In genomic region chr17:27767120-27767519, GRCm38 (mm10) we compare ENCODE assay signal across 26 mouse cellular contexts. TPM values are rescaled to one million over a fixed set of nuclear protein-coding genes. Genes with fewer than 3 reads are reported as not detected.
DNase-seq lines count a peak whose midpoint lies in the region; ATAC-seq and TF ChIP-seq lines count a peak whose summit lies in the region.
"Had no signal": no experiment of that assay in that cellular context is flagged by ENCODE, and none has a peak within 500 bp of the region (broad histone marks: within the 10 kb centered on the region; RNA-seq: fewer than 3 reads in every experiment).

No protein-coding gene starts in this region.

- no peak for TF ChIP-seq CTCF in layer of hippocampus, adult 2 months (conservative IDR thresholded peaks at IDR 0.05)
- no peak for TF ChIP-seq CTCF in cerebellum, adult 2 months (IDR thresholded peaks at IDR 0.05; ENCODE audit: borderline replicate concordance, insufficient read depth, low read depth, low read length)

- DNase-seq in layer of hippocampus, adult 2 months (ENCODE audit: low spot score in 2 of 2) = peak in 1 of 2 experiments; percentile 34
- DNase-seq in layer of hippocampus, postnatal 25 days (ENCODE audit: extremely low spot score in 1 of 2, low spot score in 1 of 2) = no peak
- DNase-seq in right cerebral cortex, postnatal 10 days (ENCODE audit: low spot score in 2 of 2) = peak; percentile 55 to 64
- no peak for DNase-seq in right cerebral cortex, postnatal 14 days
- peak; percentile 42 to 45 for DNase-seq in right cerebral cortex, postnatal 36 days (ENCODE audit: low spot score in 2 of 2)
- no peak for DNase-seq in gastrocnemius, postnatal 10 days
- DNase-seq in cerebellum, adult 2 months = no peak
- DNase-seq: B cell, adult 2 months; cerebellum, adult 9-10 months; heart, adult 11 months; kidney, adult 9 months; thymus, postnatal 4 days had no signal

- H3K4me1 ChIP-seq in cerebellum, adult 2 months (ENCODE audit: control insufficient read depth, insufficient read depth, low read length) = peaks cover 13% of the 10 kb centered on the region; the same call in 1 of the 2 replicates
- H3K4me1 ChIP-seq: embryonic facial prominence, embryonic 12.5 days; forebrain, embryonic 13.5 days; hindbrain, embryonic 15.5 days had no signal

- peak overlapping the region; percentile 60 for H3K27ac ChIP-seq in layer of hippocampus, adult 2 months
- H3K27ac ChIP-seq in cerebellum, adult 2 months (ENCODE audit: insufficient read depth, low read length) = no peak overlapping the region
- H3K27ac ChIP-seq: embryonic facial prominence, embryonic 12.5 days; forebrain, embryonic 13.5 days; hindbrain, embryonic 15.5 days; intestine, embryonic 15.5 days; limb, embryonic 15.5 days; liver, embryonic 15.5 days; stomach, postnatal 0 days had no signal

- no peak overlapping the region for H3K4me3 ChIP-seq in layer of hippocampus, adult 2 months
- no peak overlapping the region for H3K4me3 ChIP-seq in cerebellum, adult 2 months (replicated peaks; ENCODE audit: insufficient read depth, low read depth, low read length)
- H3K4me3 ChIP-seq: embryonic facial prominence, embryonic 12.5 days; erythroblast, embryonic 14.5 days; forebrain, embryonic 13.5 days; heart, embryonic 13.5 days; hindbrain, embryonic 15.5 days; intestine, embryonic 15.5 days; limb, embryonic 15.5 days; liver, embryonic 15.5 days had no signal

- peak; percentile 53 for ATAC-seq in granulocyte monocyte progenitor cell, adult 5-6 weeks (replicated peaks; ENCODE audit: poor library complexity, severe bottlenecking)
- ATAC-seq: forebrain, embryonic 13.5 days; intestine, embryonic 15.5 days had no signal

- H3K27me3 ChIP-seq in cerebellum, adult 2 months (ENCODE audit: control insufficient read depth, insufficient read depth, low read length) = no peaks in the 10 kb centered on the region
- H3K27me3 ChIP-seq: embryonic facial prominence, embryonic 12.5 days; forebrain, embryonic 13.5 days; heart, embryonic 13.5 days; hindbrain, embryonic 15.5 days; intestine, embryonic 15.5 days; limb, embryonic 15.5 days; liver, embryonic 15.5 days had no signal

- TF ChIP-seq POLR2A in cerebellum, adult 2 months (IDR thresholded peaks at IDR 0.05; ENCODE audit: borderline replicate concordance, insufficient read depth, low read length) = no peak

- WGBS in cerebellum, adult 2 months = 62% methylated on average over 5 of the region's 5 CpGs

RNA-seq across cellular contexts. Expression of gene Spdef, which starts 38.4 kb away (rescaled TPM):
- total RNA-seq in layer of hippocampus, adult 2 months (2021) = under 1 TPM; 0.59 to 0.61 TPM
- total RNA-seq in layer of hippocampus, postnatal 25 days (2021) = not detected
- not detected in 2 replicates for total RNA-seq in granulocyte monocyte progenitor cell, adult 5-6 weeks (2014; fragmentation: Nextera tagmentation)
- total RNA-seq in granulocyte monocyte progenitor cell, adult 5-6 weeks (2017) = not detected in 2 replicates
- under 1 TPM; 0.26 to 0.43 TPM for total RNA-seq in gastrocnemius, postnatal 10 days (2021)
- polyA plus RNA-seq in cerebellum, adult 2 months (2012; rRNA removed) = 1.2 and 1.3 TPM in 2 replicates
- total RNA-seq: gastrocnemius, adult 18-20 months; heart, postnatal 25 days; layer of hippocampus, adult 18-20 months had no signal
- polyA plus RNA-seq: erythroblast, embryonic 14.5 days; liver, embryonic 15.5 days; neural tube, embryonic 11.5 days had no signal

RNA-seq across cellular contexts. Expression of gene D17Wsu92e, which starts 53.3 kb away (rescaled TPM):
- total RNA-seq in layer of hippocampus, adult 2 months (2021) = 100 to 1,000 TPM; 192 to 197 TPM
- 100 to 1,000 TPM; 173 to 183 TPM for total RNA-seq in layer of hippocampus, postnatal 25 days (2021)
- 47.9 and 51.2 TPM in 2 replicates for total RNA-seq in granulocyte monocyte progenitor cell, adult 5-6 weeks (2014; fragmentation: Nextera tagmentation)
- total RNA-seq in granulocyte monocyte progenitor cell, adult 5-6 weeks (2017) = 46.3 and 50.6 TPM in 2 replicates
- total RNA-seq in gastrocnemius, postnatal 10 days (2021) = 10 to 100 TPM; 76.7 to 78.6 TPM
- 152 and 156 TPM in 2 replicates for polyA plus RNA-seq in cerebellum, adult 2 months (2012; rRNA removed)

Comparison
In these comparisons a context has a peak if more than half of its experiments do, and no peak if none do; other contexts are left out.
1. DNase-seq: peak in right cerebral cortex, postnatal 10 days (2 of 2) and right cerebral cortex, postnatal 36 days (2 of 2); none in layer of hippocampus, postnatal 25 days (0 of 2), right cerebral cortex, postnatal 14 days (single experiment), gastrocnemius, postnatal 10 days (single experiment) and cerebellum, adult 2 months (0 of 2).